Mouse (Mus musculus): ENCODE data around the gene Rnf34. TPM values are rescaled to one million over a fixed set of nuclear protein-coding genes. Genes with fewer than 3 reads are reported as not detected.

Rnf34 gene
- total RNA-seq, 4 experiments from 2014 or later, result 18.5 to 34.4 (median 27.0) TPM

GRCm38 (mm10) chr5:122900558-122901171, 50.8 kb downstream of the Rnf34 start:
- no peak for DNase-seq

- no peak for DNase-seq
Observed at GRCm38 (mm10) chr5:122901179-122901578, 51.3 kb downstream of the Rnf34 start.

- no peak for DNase-seq
Observed at GRCm38 (mm10) chr5:122901666-122902065, 51.8 kb downstream of the Rnf34 start.

- no peak for DNase-seq
Observed at GRCm38 (mm10) chr5:122902228-122902627, 52.4 kb downstream of the Rnf34 start.

GRCm38 (mm10) chr5:122903165-122903564, 53.3 kb downstream of the Rnf34 start:
- no peak for DNase-seq

- no peak for DNase-seq
Observed at GRCm38 (mm10) chr5:122907182-122907581, 57.3 kb downstream of the Rnf34 start.

GRCm38 (mm10) chr5:122908001-122908400, 58.2 kb downstream of the Rnf34 start:
- no peak for DNase-seq

GRCm38 (mm10) chr5:122909481-122909880, 59.6 kb downstream of the Rnf34 start:
- DNase-seq, result no peak

- DNase-seq, result no peak
Observed at GRCm38 (mm10) chr5:122912863-122913262, 63.0 kb downstream of the Rnf34 start.

GRCm38 (mm10) chr5:122916147-122916546, 66.3 kb downstream of the Rnf34 start:
- DNase-seq, result no peak

- DNase-seq, result no peak
Observed at GRCm38 (mm10) chr5:122917982-122918711, 68.3 kb downstream of the Rnf34 start.

GRCm38 (mm10) chr5:122920557-122920956, 70.7 kb downstream of the Rnf34 start:
- no peak for DNase-seq

Other genes starting within 250 kb of the Rnf34 start
- 10 to 100 TPM; 13.9 to 30.8 (median 21.5) TPM for gene Ift81, start 235.5 kb upstream of the Rnf34 start, total RNA-seq (2022)
- gene P2rx7, start 206.1 kb upstream of the Rnf34 start, total RNA-seq (2022), result 1 to 10 TPM; 3.3 to 7.1 (median 4.9) TPM
- gene P2rx4, start 142.5 kb upstream of the Rnf34 start, total RNA-seq (2022), result 10 to 100 TPM; 38.2 to 57.9 (median 46.5) TPM
- gene Camkk2, start 70.6 kb upstream of the Rnf34 start, total RNA-seq (2022), result 10 to 100 TPM; 32.8 to 36.2 (median 34.9) TPM
- gene Anapc5, start 28.7 kb upstream of the Rnf34 start, total RNA-seq (2022), result 100 to 1,000 TPM; 157 to 222 (median 203) TPM
- 10 to 100 TPM; 16.9 to 20.0 (median 18.5) TPM for gene Kdm2b, start 139.8 kb downstream of the Rnf34 start, total RNA-seq (2022)
- 10 to 100 TPM; 11.5 to 13.5 (median 12.0) TPM for gene Orai1, start 165.0 kb downstream of the Rnf34 start, total RNA-seq (2022)
- not detected for gene Morn3, start 197.0 kb downstream of the Rnf34 start, total RNA-seq (2022)
- 10 to 100 TPM in 3 of 4 experiments, 1 to 10 TPM in 1; 9.8 to 22.3 (median 14.5) TPM for gene Tmem120b, start 218.4 kb downstream of the Rnf34 start, total RNA-seq (2022)

All from adrenal gland, adult 8-10 months (tissue).